Mouse (Mus musculus): ENCODE results near the gene Gm42420.

- TF ChIP-seq GATA1 (IDR thresholded peaks at IDR 0.05; ENCODE audit: borderline replicate concordance, low read length) (no peak), FLI1 (IDR thresholded peaks at IDR 0.05; ENCODE audit: low read length) (no peak)
Measured at GRCm38 (mm10) chr6:39551981-39552636, 33.4 kb upstream of the Gm42420 start.

Data from megakaryocyte, embryonic 14.5 days (primary cell).